Mouse (Mus musculus): ENCODE measurements at regions not wholly inside any gene's neighbourhood (a gene's known extent, or its start where the extent isn't known, plus 50 kb on each side); places are given as distances from the start of the nearest gene placed in this dataset.

DNA sequence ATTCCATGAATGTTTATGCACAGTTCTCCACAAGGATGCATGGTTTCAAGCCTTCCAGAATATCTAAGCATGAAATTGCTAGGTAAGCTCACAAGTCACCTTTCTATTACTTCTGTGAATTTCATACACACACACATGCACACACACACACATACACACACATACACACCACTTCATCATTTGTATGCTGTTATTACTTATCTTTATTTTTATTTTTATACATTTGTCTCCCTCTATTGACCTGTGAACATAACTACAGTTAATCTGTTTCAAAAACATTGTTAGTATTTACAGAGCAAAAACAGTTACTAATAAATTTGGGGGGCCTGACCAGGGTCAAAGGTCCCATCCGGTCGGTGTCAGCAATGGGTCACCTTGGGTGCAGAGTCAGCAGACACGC, 212.6 kb upstream of the Depdc1a start:
- no peak overlapping the region for H3K4me3 ChIP-seq (replicated peaks; ENCODE audit: low read length)
- H3K9ac ChIP-seq (replicated peaks; ENCODE audit: low read depth, low read length): no peak overlapping the region
- H3K27ac ChIP-seq (ENCODE audit: low read length): no peak overlapping the region
- no peaks in the 10 kb centered on the region for H3K36me3 ChIP-seq (ENCODE audit: control insufficient read depth, insufficient read depth)
- no peaks in the 10 kb centered on the region for H3K4me1 ChIP-seq (replicated peaks; ENCODE audit: control insufficient read depth, insufficient read depth, low read length)
- H3K9me3 ChIP-seq (ENCODE audit: control insufficient read depth, low read length): no peaks in the 10 kb centered on the region
- 89% methylated on average over 3 of the region's 3 CpGs for WGBS
- ATAC-seq: no peak
- no peak overlapping the region for H3K4me2 ChIP-seq (ENCODE audit: low read length)
- H3K27me3 ChIP-seq (replicated peaks; ENCODE audit: control insufficient read depth, insufficient read depth, low read length): no peaks in the 10 kb centered on the region

DNA sequence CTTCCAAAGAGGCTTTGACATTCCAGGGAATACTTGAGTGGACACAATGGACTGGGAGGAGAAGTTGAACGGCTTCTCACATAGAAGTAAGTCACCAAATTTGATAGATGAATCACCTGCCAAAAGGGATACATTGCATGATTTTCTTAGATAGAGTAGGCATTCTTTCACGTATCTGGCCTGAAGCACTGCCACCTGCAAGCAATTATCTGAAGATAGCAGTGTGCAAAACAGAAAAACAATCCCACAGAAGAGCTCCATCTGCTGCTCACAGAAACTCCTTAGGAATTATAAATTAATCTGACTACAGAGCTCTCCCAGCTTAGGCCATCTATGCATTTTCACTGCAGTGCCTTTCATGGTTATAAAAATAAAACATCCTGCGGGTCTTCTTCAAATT, 177.8 kb upstream of the Depdc1a start:
- Histone ChIP-seq H3K4me2 (ENCODE audit: low read length) (no peak overlapping the region), H3K36me3 (ENCODE audit: control insufficient read depth, insufficient read depth) (no peaks in the 10 kb centered on the region), H3K9ac (replicated peaks; ENCODE audit: low read depth, low read length) (no peak overlapping the region), H3K9me3 (ENCODE audit: control insufficient read depth, low read length) (no peaks in the 10 kb centered on the region), H3K27me3 (replicated peaks; ENCODE audit: control insufficient read depth, insufficient read depth, low read length) (no peaks in the 10 kb centered on the region), H3K4me1 (replicated peaks; ENCODE audit: control insufficient read depth, insufficient read depth, low read length) (no peaks in the 10 kb centered on the region), H3K27ac (ENCODE audit: low read length) (no peak overlapping the region), H3K4me3 (replicated peaks; ENCODE audit: low read length) (no peak overlapping the region)
- no peak for ATAC-seq
- WGBS: 74% methylated on average over 3 of the region's 3 CpGs

DNA sequence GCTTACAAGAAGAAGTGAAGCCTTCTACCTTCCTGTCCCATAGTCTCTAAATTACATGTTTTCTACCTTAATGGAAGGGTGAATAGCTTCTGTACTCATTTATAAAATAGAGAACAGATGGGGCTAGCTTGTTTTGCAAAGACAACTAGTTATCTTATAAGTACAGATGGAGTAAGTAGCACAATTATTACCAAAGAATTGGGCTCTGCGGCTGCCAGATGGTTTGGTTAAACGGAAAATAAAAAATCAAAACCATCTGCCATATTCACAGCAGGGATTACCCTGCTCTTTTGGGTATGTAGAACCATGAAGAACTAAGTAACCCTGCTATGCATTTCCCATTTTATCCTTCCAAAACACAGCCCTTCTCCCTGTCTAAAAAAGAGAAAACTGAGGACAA, 147.2 kb upstream of the Depdc1a start:
- Histone ChIP-seq H3K4me1 (replicated peaks; ENCODE audit: control insufficient read depth, insufficient read depth, low read length) (no peaks in the 10 kb centered on the region), H3K36me3 (ENCODE audit: control insufficient read depth, insufficient read depth) (no peaks in the 10 kb centered on the region), H3K4me2 (ENCODE audit: low read length) (no peak overlapping the region), H3K27me3 (replicated peaks; ENCODE audit: control insufficient read depth, insufficient read depth, low read length) (no peaks in the 10 kb centered on the region), H3K4me3 (replicated peaks; ENCODE audit: low read length) (no peak overlapping the region), H3K9me3 (ENCODE audit: control insufficient read depth, low read length) (peaks cover 3% of the 10 kb centered on the region; the same call in 1 of the 2 replicates), H3K9ac (replicated peaks; ENCODE audit: low read depth, low read length) (no peak overlapping the region), H3K27ac (ENCODE audit: low read length) (no peak overlapping the region)
- WGBS: 76% methylated on average over 2 of the region's 2 CpGs
- ATAC-seq: peak; percentile 54

DNA sequence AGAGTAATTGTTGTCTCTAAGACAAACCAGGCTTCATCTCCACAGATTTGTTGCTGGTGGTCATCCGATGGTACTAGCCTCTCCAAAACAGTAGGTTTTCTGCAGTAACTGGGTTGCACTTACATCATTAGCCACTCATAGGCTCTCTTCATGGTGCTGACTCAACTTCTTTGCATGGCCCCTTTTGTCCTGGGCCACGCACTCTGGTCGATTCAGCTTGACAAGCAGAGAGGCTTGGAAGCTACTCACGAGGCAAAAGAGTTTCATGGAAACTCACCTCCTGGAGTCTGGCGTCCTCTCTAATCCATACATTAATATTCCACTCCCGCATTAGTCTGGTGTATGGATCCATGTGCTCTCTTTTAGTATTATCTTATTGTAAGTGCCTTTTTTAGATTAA, 141.5 kb upstream of the Depdc1a start:
- no peaks in the 10 kb centered on the region for H3K36me3 ChIP-seq (ENCODE audit: control insufficient read depth, insufficient read depth)
- 89% methylated on average over 6 of the region's 6 CpGs for WGBS
- H3K4me1 ChIP-seq (replicated peaks; ENCODE audit: control insufficient read depth, insufficient read depth, low read length): no peaks in the 10 kb centered on the region
- no peak overlapping the region for H3K27ac ChIP-seq (ENCODE audit: low read length)
- ATAC-seq: no peak
- peaks cover 3% of the 10 kb centered on the region; the same call in 1 of the 2 replicates for H3K9me3 ChIP-seq (ENCODE audit: control insufficient read depth, low read length)
- no peaks in the 10 kb centered on the region for H3K27me3 ChIP-seq (replicated peaks; ENCODE audit: control insufficient read depth, insufficient read depth, low read length)
- H3K4me2 ChIP-seq (ENCODE audit: low read length): no peak overlapping the region
- no peak overlapping the region for H3K4me3 ChIP-seq (replicated peaks; ENCODE audit: low read length)
- H3K9ac ChIP-seq (replicated peaks; ENCODE audit: low read depth, low read length): no peak overlapping the region

DNA sequence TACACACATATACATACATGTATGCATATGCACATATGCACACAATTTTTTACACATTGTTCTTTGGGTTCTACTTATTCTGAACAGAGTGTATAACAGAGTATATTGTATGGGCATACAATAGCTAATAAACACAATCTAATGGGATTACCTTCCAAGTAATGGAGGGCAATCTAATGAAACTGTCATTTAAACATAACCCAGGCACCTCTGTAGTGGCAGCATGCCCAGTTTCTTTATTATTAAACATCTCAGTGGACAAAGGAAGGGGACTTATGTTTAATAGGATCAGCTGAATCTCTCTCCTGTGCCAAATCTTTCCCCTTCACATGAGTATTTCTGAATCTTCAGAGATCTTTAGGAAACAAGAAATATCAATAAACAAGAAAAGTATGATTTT, 122.1 kb upstream of the Depdc1a start:
- H3K36me3 ChIP-seq (ENCODE audit: control insufficient read depth, insufficient read depth): no peaks in the 10 kb centered on the region
- H3K4me2 ChIP-seq (ENCODE audit: low read length): no peak overlapping the region
- H3K4me1 ChIP-seq (replicated peaks; ENCODE audit: control insufficient read depth, insufficient read depth, low read length): no peaks in the 10 kb centered on the region
- ATAC-seq: no peak
- no peak overlapping the region for H3K4me3 ChIP-seq (replicated peaks; ENCODE audit: low read length)
- no peak overlapping the region for H3K27ac ChIP-seq (ENCODE audit: low read length)
- no peaks in the 10 kb centered on the region for H3K9me3 ChIP-seq (ENCODE audit: control insufficient read depth, low read length)
- no peaks in the 10 kb centered on the region for H3K27me3 ChIP-seq (replicated peaks; ENCODE audit: control insufficient read depth, insufficient read depth, low read length)
- no peak overlapping the region for H3K9ac ChIP-seq (replicated peaks; ENCODE audit: low read depth, low read length)

All from forebrain, embryonic 16.5 days (tissue).